Mouse (Mus musculus) layer of hippocampus, adult 9-10 months (tissue): ENCODE measurements at regions not wholly inside any gene's neighbourhood (a gene's known extent, or its start where the extent isn't known, plus 50 kb on each side); places are given as distances from the start of the nearest gene placed in this dataset.

Experiments
- DNase-seq: peaks from one replicate; pipeline ENCODE4 v3.0.0; 2022; ENCODE audit warnings: low spot score

- no peak for DNase-seq
Measured at GRCm38 (mm10) chr17:89297277-89298002, 97.0 kb upstream of the Fshr start.

DNA sequence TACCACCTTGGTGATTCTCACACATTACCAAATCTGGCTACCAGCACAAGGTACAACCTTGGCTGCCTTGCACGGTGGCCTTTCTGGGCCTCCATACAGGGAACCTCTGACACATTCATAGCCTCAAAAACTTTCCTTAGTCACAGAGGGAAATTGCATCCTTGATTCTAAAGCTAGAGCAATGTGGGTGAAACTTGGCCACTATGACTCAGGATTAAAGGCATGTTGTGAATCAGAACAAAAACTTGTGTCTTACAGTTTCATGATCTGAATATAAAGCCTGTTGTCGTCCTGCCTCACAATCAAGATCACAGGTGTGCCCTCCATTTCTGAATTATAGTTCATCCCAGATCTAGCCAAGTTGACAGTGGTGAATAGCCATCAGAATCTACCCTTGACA, 80.8 kb upstream of the Fshr start:
- no peak for DNase-seq

DNA sequence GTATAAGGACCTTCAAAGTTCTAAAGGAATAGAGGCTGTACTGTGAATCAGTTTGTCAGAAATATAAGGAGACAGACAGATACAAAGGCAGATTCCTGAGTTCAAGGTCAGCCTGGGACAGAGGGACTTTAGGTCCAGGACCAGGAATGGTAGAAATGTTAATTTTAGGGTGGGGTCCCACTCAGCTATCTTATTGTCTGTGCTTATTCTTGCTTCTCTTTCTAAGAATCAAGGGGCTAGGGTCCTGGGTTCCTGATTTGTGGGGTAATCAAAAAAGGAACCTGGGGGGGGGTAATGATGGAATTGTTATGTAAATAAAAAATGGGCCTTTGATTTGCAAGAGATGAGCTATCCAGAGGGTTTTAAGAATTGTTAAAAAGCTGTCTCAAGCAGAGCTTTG, 71.7 kb upstream of the Fshr start:
- no peak for DNase-seq

- no peak for DNase-seq
Measured at GRCm38 (mm10) chr17:89255687-89256086, 55.2 kb upstream of the Fshr start.

- DNase-seq: no peak
Measured at GRCm38 (mm10) chr17:89250811-89251210, 50.3 kb upstream of the Fshr start.
